Mouse (Mus musculus): ENCODE measurements around the gene Sqor. TPM values are rescaled to one million over a fixed set of nuclear protein-coding genes. Genes with fewer than 3 reads are reported as not detected.

The Sqor gene
- 153 and 158 TPM in 2 replicates for total RNA-seq (2023)

DNA sequence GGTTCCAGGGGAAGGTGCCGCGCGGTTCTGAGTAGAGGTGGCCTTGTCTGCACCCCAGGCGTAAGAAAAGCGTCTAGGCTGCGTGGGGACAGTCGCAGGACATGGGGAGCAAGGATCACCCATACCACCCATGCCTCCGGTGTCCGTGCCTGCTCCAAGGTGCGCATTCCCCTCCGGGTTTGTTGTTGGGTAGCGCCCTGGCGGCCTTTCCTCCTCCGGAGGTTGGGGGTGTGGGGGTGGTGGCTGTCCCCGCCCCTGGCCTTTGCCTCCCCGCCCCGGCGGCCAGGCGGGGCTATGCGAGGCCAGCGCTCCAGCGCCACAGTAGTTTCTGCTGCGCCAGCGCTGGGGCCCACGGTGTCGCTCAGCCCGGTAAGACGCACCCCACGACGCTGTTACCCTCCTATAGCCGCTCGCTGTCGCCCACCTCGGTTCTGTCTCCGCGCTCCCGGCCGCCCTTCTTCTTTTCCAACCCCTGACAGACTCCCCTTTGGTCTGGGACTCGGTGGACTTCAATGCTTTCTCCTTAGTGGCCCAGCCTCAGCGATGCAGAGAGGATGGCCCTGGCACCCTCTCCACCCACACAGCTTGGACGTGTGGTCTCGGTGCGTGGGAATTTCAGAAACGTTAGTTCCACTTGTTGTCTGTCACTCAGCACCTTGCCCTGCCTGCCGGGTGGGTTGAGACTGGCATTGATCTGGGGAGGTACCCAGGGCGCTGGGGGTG, at the start of gene Sqor:
Gene Sqor, plus strand, starts transcription at position 167 of the 723 bp plus-strand sequence.

GRCm38 (mm10) chr2:122737894-122738830, 26.9 kb upstream of the Sqor start, which contains the start of gene Bloc1s6:
Bloc1s6 (plus strand) TSS chr2:122738503.

Other genes with a start within 250 kb of the Sqor start
- 25.4 and 25.9 TPM in 2 replicates for gene Gatm, start 153.9 kb upstream of the Sqor start, total RNA-seq (2023)
- gene AA467197, start 128.3 kb upstream of the Sqor start, total RNA-seq (2023) = 222 and 238 TPM in 2 replicates
- gene Slc30a4, start 62.6 kb upstream of the Sqor start, total RNA-seq (2023) = 0.22 and 0.77 TPM in 2 replicates
- 15.2 and 23.0 TPM in 2 replicates for gene Bloc1s6, start 26.7 kb upstream of the Sqor start, total RNA-seq (2023)